Mouse (Mus musculus) embryonic fibroblast, embryonic 13.5 days (primary cell): ENCODE data around the gene Cdkal1.

Experiments
- CTCF ChIP-seq: IDR thresholded peaks from 2 replicates; pipeline ENCODE4 v1.5.1; 2011; ENCODE audit warnings: mild to moderate bottlenecking, control low read depth, low read length, moderate library complexity, borderline replicate concordance; ENCODE audit not compliant: insufficient read depth
- POLR2A ChIP-seq: IDR thresholded peaks from 2 replicates; pipeline ENCODE4 v1.6.1; 2011; ENCODE audit warnings: low read depth, mild to moderate bottlenecking, control low read depth, low read length, moderate library complexity

DNA sequence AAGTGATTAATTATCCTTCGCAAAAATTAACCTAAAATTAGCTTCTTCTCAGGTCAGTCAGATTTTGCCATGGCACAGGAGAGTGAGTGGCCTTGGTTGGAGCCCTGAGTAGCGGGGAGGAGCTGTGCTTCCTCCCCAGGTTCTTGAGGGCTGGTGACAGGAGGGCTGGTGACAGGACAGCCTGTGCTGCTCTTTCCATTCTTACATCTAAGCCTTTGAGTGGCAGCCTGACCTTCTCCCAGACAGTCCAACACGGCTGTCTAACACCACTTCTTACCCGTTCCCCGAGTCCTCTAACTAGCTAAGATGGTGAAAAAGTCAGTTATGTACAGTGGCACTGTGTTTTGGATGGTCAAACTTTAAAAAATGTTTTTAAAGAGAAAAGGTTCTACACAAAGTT lies 452.3 kb downstream of the Cdkal1 start:
- no peak for TF ChIP-seq CTCF
- TF ChIP-seq POLR2A: no peak
